Mouse (Mus musculus): ENCODE measurements around the gene Bmper.

The Bmper gene

GRCm38 (mm10) chr9:23497626-23498025 is 274.8 kb downstream of the Bmper start:
- ATAC-seq (ENCODE audit: insufficient number of reproducible peaks, low FRiP score, low TSS enrichment) = no peak

DNA sequence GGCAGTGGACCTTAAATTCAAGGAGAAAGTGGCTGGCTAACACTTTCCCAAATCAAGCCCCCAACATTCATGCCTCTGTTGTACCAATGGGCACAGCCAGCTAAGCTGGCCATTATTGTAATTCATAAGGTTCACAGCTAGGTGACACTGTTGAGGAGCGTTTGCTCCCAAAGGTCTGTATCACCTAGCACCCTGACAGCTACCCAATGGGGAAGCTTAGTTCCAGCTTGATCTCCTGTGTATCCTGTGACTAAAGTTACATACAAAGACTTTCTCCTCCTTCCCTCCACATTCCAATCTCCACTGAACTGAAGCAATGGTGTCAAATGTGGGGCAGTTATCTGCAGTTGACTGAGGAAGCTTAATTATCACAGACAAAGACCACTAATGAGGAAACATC is 311.0 kb downstream of the Bmper start:
- ATAC-seq (ENCODE audit: insufficient number of reproducible peaks, low FRiP score, low TSS enrichment) = no peak
